Mouse (Mus musculus): ENCODE results near the gene Pi4k2a. TPM values are rescaled to one million over a fixed set of nuclear protein-coding genes. Genes with fewer than 3 reads are reported as not detected.

The Pi4k2a gene
- polyA plus RNA-seq, 1 experiment from 2014 or later = 39.4 TPM

- 8% methylated on average over 10 of the region's 10 CpGs for WGBS
- no peak; the same call in 1 of the 2 replicates for ATAC-seq (ENCODE audit: low FRiP score)
- H3K4me2 ChIP-seq (replicated peaks) = peak overlapping the region; percentile 93
- H3K4me3 ChIP-seq = peak overlapping the region; percentile 79
- peaks cover 13% of the 10 kb centered on the region for H3K4me1 ChIP-seq
- H3K27ac ChIP-seq = peak overlapping the region; percentile 49; the same call in 1 of the 2 replicates
- H3K36me3 ChIP-seq = no peaks in the 10 kb centered on the region
- no peaks in the 10 kb centered on the region for H3K27me3 ChIP-seq
- H3K9ac ChIP-seq = peak overlapping the region; percentile 81
- H3K9me3 ChIP-seq (replicated peaks) = no peaks in the 10 kb centered on the region
Measured at GRCm38 (mm10) chr19:42085690-42086089, 4.6 kb upstream of the Pi4k2a start.

- H3K27me3 ChIP-seq = no peaks in the 10 kb centered on the region
- no peaks in the 10 kb centered on the region for H3K36me3 ChIP-seq
- peak within 1 kb of the TSS; percentile 49; the same call in 1 of the 2 replicates for H3K27ac ChIP-seq
- peak within 1 kb of the TSS; percentile 81 for H3K9ac ChIP-seq
- WGBS = 1% methylated on average over 21 of the region's 21 CpGs
- peaks cover 17% of the 10 kb centered on the region for H3K4me1 ChIP-seq
- peak within 1 kb of the TSS; percentile 79 for H3K4me3 ChIP-seq
- ATAC-seq (ENCODE audit: low FRiP score) = peak; percentile 83
- peak within 1 kb of the TSS; percentile 93 for H3K4me2 ChIP-seq (replicated peaks)
- H3K9me3 ChIP-seq (replicated peaks) = no peaks in the 10 kb centered on the region
Measured at GRCm38 (mm10) chr19:42086166-42086565, 4.1 kb upstream of the Pi4k2a start, which contains the start of gene Morn4. Gene Morn4, minus strand, starts transcription at chr19:42086357.

GRCm38 (mm10) chr19:42089103-42089747 is 1.0 kb upstream of the Pi4k2a start:
- H3K9me3 ChIP-seq (replicated peaks) = no peaks in the 10 kb centered on the region
- WGBS = 28% methylated on average over 14 of the region's 14 CpGs
- H3K36me3 ChIP-seq = peaks cover 8% of the 10 kb centered on the region
- peak overlapping the region; percentile 81 for H3K27ac ChIP-seq
- no peaks in the 10 kb centered on the region for H3K27me3 ChIP-seq
- ATAC-seq (ENCODE audit: low FRiP score) = no peak
- H3K4me3 ChIP-seq = peak overlapping the region; percentile 99
- peak overlapping the region; percentile 90 for H3K4me2 ChIP-seq (replicated peaks)
- H3K4me1 ChIP-seq = peaks cover 26% of the 10 kb centered on the region
- 0 out of 2 replicates have a peak overlapping the region, but pooled peaks have one; percentile 41 for H3K9ac ChIP-seq

- peak; percentile 80 for ATAC-seq (ENCODE audit: low FRiP score)
- under 1% methylated on average over 50 of the region's 52 CpGs for WGBS
- Histone ChIP-seq H3K4me3 (peak overlapping the region; percentile 99), H3K27ac (peak overlapping the region; percentile 94), H3K9me3 (replicated peaks) (no peaks in the 10 kb centered on the region), H3K4me1 (peaks cover 26% of the 10 kb centered on the region), H3K4me2 (replicated peaks) (peak overlapping the region; percentile 90), H3K36me3 (peaks cover 8% of the 10 kb centered on the region), H3K9ac (peak overlapping the region; percentile 90), H3K27me3 (no peaks in the 10 kb centered on the region)
Measured at GRCm38 (mm10) chr19:42090637-42091141, 419 bp downstream of the Pi4k2a start.

- Histone ChIP-seq H3K4me3 (no peak overlapping the region), H3K27me3 (no peaks in the 10 kb centered on the region), H3K9ac (no peak overlapping the region), H3K36me3 (peaks cover 26% of the 10 kb centered on the region), H3K4me2 (replicated peaks) (no peak overlapping the region), H3K9me3 (replicated peaks) (no peaks in the 10 kb centered on the region), H3K4me1 (no peaks in the 10 kb centered on the region), H3K27ac (no peak overlapping the region)
- WGBS = 95% methylated on average over 3 of the region's 3 CpGs
- no peak for ATAC-seq (ENCODE audit: low FRiP score)
Measured at GRCm38 (mm10) chr19:42099406-42099805, 9.1 kb downstream of the Pi4k2a start.

- H3K4me1 ChIP-seq = no peaks in the 10 kb centered on the region
- H3K27me3 ChIP-seq = no peaks in the 10 kb centered on the region
- H3K4me2 ChIP-seq (replicated peaks) = no peak overlapping the region
- no peaks in the 10 kb centered on the region for H3K9me3 ChIP-seq (replicated peaks)
- H3K9ac ChIP-seq = no peak overlapping the region
- H3K4me3 ChIP-seq = no peak overlapping the region
- no peak for ATAC-seq (ENCODE audit: low FRiP score)
- WGBS = 96% methylated on average over 9 of the region's 9 CpGs
- no peak overlapping the region for H3K27ac ChIP-seq
- H3K36me3 ChIP-seq = peaks cover 47% of the 10 kb centered on the region
Measured at GRCm38 (mm10) chr19:42104681-42105080, 14.4 kb downstream of the Pi4k2a start.

- H3K27me3 ChIP-seq = no peaks in the 10 kb centered on the region
- no peaks in the 10 kb centered on the region for H3K4me1 ChIP-seq
- peaks cover 55% of the 10 kb centered on the region for H3K36me3 ChIP-seq
- H3K4me2 ChIP-seq (replicated peaks) = no peak overlapping the region
- whole genome bisulfite sequencing = 93% methylated on average over 4 of the region's 4 CpGs
- no peak for ATAC-seq (ENCODE audit: low FRiP score)
- H3K9ac ChIP-seq = no peak overlapping the region
- H3K27ac ChIP-seq = no peak overlapping the region
- H3K4me3 ChIP-seq = no peak overlapping the region
- H3K9me3 ChIP-seq (replicated peaks) = no peaks in the 10 kb centered on the region
Measured at GRCm38 (mm10) chr19:42115783-42116335, 25.6 kb downstream of the Pi4k2a start.

GRCm38 (mm10) chr19:42118142-42118541 is 27.9 kb downstream of the Pi4k2a start:
- no peak for ATAC-seq (ENCODE audit: low FRiP score)
- H3K4me3 ChIP-seq = no peak overlapping the region
- WGBS = 96% methylated on average over 9 of the region's 9 CpGs
- no peak overlapping the region for H3K9ac ChIP-seq
- H3K36me3 ChIP-seq = peaks cover 70% of the 10 kb centered on the region
- H3K9me3 ChIP-seq (replicated peaks) = no peaks in the 10 kb centered on the region
- H3K27ac ChIP-seq = no peak overlapping the region
- no peak overlapping the region for H3K4me2 ChIP-seq (replicated peaks)
- no peaks in the 10 kb centered on the region for H3K27me3 ChIP-seq
- H3K4me1 ChIP-seq = no peaks in the 10 kb centered on the region

- no peak for ATAC-seq (ENCODE audit: low FRiP score)
- no peak overlapping the region for H3K4me2 ChIP-seq (replicated peaks)
- H3K4me1 ChIP-seq = no peaks in the 10 kb centered on the region
- 87% methylated on average over 5 of the region's 5 CpGs for WGBS
- no peak overlapping the region for H3K9ac ChIP-seq
- no peaks in the 10 kb centered on the region for H3K9me3 ChIP-seq (replicated peaks)
- H3K27me3 ChIP-seq = no peaks in the 10 kb centered on the region
- no peak overlapping the region for H3K4me3 ChIP-seq
- H3K36me3 ChIP-seq = peaks cover 69% of the 10 kb centered on the region
- H3K27ac ChIP-seq = no peak overlapping the region
Measured at GRCm38 (mm10) chr19:42118596-42118995, 28.3 kb downstream of the Pi4k2a start.

- Histone ChIP-seq H3K27ac (no peak overlapping the region), H3K9ac (no peak overlapping the region), H3K36me3 (peaks cover 56% of the 10 kb centered on the region), H3K4me3 (no peak overlapping the region), H3K4me1 (no peaks in the 10 kb centered on the region), H3K4me2 (replicated peaks) (no peak overlapping the region), H3K9me3 (replicated peaks) (no peaks in the 10 kb centered on the region), H3K27me3 (no peaks in the 10 kb centered on the region)
- ATAC-seq (ENCODE audit: low FRiP score) = no peak
- WGBS = 91% methylated on average over 8 of the region's 8 CpGs
Measured at GRCm38 (mm10) chr19:42120451-42120850, 30.2 kb downstream of the Pi4k2a start.

GRCm38 (mm10) chr19:42124684-42125083 is 34.4 kb downstream of the Pi4k2a start:
- Histone ChIP-seq H3K27ac (no peak overlapping the region), H3K4me1 (peaks cover 14% of the 10 kb centered on the region), H3K36me3 (peaks cover 34% of the 10 kb centered on the region), H3K9me3 (replicated peaks) (no peaks in the 10 kb centered on the region), H3K4me2 (replicated peaks) (no peak overlapping the region), H3K9ac (no peak overlapping the region), H3K4me3 (no peak overlapping the region), H3K27me3 (0 out of 2 replicates have a peak, but pooled peaks cover 3% of the 10 kb centered on the region)
- no peak for ATAC-seq (ENCODE audit: low FRiP score)
- 87% methylated on average over 13 of the region's 13 CpGs for WGBS

- ATAC-seq (ENCODE audit: low FRiP score) = no peak
- H3K4me2 ChIP-seq (replicated peaks) = no peak overlapping the region
- 80% methylated on average over 11 of the region's 11 CpGs for WGBS
Measured at GRCm38 (mm10) chr19:42125501-42126218, 35.4 kb downstream of the Pi4k2a start.

More at GRCm38 (mm10) chr19:42125501-42126218, 35.4 kb downstream of the Pi4k2a start:
- Histone ChIP-seq H3K4me3 (no peak overlapping the region), H3K27me3 (peaks cover 8% of the 10 kb centered on the region; the same call in 1 of the 2 replicates), H3K4me1 (peaks cover 19% of the 10 kb centered on the region), H3K9ac (no peak overlapping the region), H3K36me3 (peaks cover 24% of the 10 kb centered on the region), H3K27ac (no peak overlapping the region), H3K9me3 (replicated peaks) (no peaks in the 10 kb centered on the region)

Measured in hindbrain, embryonic 12.5 days (tissue).